Mouse (Mus musculus) cortical plate, adult 2 months (tissue): ENCODE measurements around the gene Gon7.

Experiments
- CTCF ChIP-seq: fragments of 200-500 bp; IDR thresholded peaks from 2 replicates; pipeline ENCODE4 v1.5.1; 2011; ENCODE audit warnings: mild to moderate bottlenecking, control low read depth, low read length; ENCODE audit not compliant: insufficient read depth; ENCODE audit errors: extremely low read depth
- POLR2A ChIP-seq: fragments of 200-500 bp; IDR thresholded peaks from 2 replicates; pipeline ENCODE4 v1.6.1; 2011; ENCODE audit warnings: mild to moderate bottlenecking, low read length, control low read depth; ENCODE audit not compliant: insufficient read depth; ENCODE audit errors: extremely low read depth

DNA sequence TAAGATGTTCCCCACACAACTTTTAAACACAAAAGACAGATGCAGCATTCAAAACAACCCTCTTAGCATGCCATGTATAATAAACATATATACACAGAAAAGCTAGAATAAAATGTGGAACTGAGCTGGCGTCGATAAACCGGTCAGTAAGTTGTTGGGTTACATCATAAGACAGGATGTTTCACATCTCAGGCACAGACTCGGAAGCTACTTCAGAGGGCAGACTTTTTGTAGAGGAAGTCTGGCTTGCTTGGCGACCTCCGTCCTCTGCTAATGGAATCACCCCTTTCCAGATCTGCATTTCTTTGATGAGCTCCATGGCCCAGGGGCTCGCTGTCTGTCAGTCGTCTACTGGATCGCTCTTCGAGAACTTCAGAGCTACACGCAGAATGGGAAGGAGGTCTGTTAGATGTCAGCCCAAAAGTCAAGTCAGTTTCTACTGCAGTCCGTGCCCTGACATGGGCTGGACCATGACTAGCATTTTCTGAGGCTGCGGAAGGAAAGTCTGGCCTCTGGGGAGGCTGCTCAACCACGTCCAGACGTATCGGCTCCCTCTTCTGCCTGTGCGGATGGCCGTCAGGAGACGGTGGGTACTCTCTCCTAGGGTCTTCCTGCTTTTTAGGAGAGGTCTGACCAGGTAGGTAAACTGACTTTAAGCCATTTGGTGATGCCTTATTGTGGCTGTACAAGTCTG, 27.4 kb upstream of the Gon7 start:
- TF ChIP-seq CTCF (no peak), POLR2A (no peak)
